Comparison of ENCODE assay signal across 9 mouse cellular contexts in genomic region chr10:120273335-120273734, GRCm38 (mm10).
"Had no signal": no experiment of that assay in that cellular context is flagged by ENCODE, and none has a peak within 500 bp of the region (broad histone marks: within the 10 kb centered on the region; RNA-seq: fewer than 3 reads in every experiment).

No protein-coding gene starts in this region.

- H3K27ac ChIP-seq: liver, embryonic 14.5 days; midbrain, embryonic 13.5 days; stomach, postnatal 0 days had no signal

- H3K9me3 ChIP-seq: midbrain, embryonic 13.5 days had no signal

- H3K36me3 ChIP-seq: midbrain, embryonic 13.5 days had no signal

- H3K9ac ChIP-seq: liver, embryonic 14.5 days; midbrain, embryonic 13.5 days had no signal

- DNase-seq: kidney, postnatal 36 days; layer of hippocampus, adult 9-11 months; layer of hippocampus, postnatal 36 days; lung, adult 18-20 months; lung, postnatal 36 days; thymus, postnatal 4 days had no signal
